Mouse (Mus musculus) midbrain, postnatal 0 days (tissue): Measurements from ENCODE around the gene Morc3. TPM values are rescaled to one million over a fixed set of nuclear protein-coding genes. Genes with fewer than 3 reads are reported as not detected.

Source experiments
- ATAC-seq: fragments of 200-750 bp; cut with Nextera tagmentation; 2 replicates; pipeline ENCODE4 v1.8.0; 2017; ENCODE audit warnings: moderate number of reproducible peaks, mild to moderate bottlenecking, moderate TSS enrichment, moderate library complexity; ENCODE audit not compliant: low FRiP score
- DNase-seq: peaks from one replicate; pipeline ENCODE4 v3.0.0-alpha.2; 2015; ENCODE audit warnings: low spot score
- H3K27ac ChIP-seq: fragments of 300-500 bp; sonication (generic); 2 replicates; pipeline ENCODE4 v1.5.1; 2014; ENCODE audit warnings: low read depth, mild to moderate bottlenecking, low read length, mixed read lengths
- H3K27me3 ChIP-seq: fragments of 300-500 bp; sonication (generic); 2 replicates; pipeline ENCODE4 v1.6.1; 2014; ENCODE audit warnings: low read length, control low read depth, mixed read lengths; ENCODE audit not compliant: insufficient read depth
- H3K36me3 ChIP-seq: fragments of 300-500 bp; sonication (generic); 2 replicates; pipeline ENCODE4 v1.6.1; 2014; ENCODE audit warnings: low read length, control low read depth, mixed read lengths; ENCODE audit not compliant: insufficient read depth
- H3K4me1 ChIP-seq: fragments of 300-500 bp; sonication (generic); 2 replicates; pipeline ENCODE4 v1.6.1; 2014; ENCODE audit warnings: mild to moderate bottlenecking, control low read depth, antibody characterized with exemption, low read length, mixed read lengths; ENCODE audit not compliant: insufficient read depth
- H3K4me2 ChIP-seq: fragments of 300-500 bp; sonication (generic); 2 replicates; pipeline ENCODE4 v1.6.1; 2014; ENCODE audit warnings: low read depth, mild to moderate bottlenecking, low read length, mixed read lengths; ENCODE audit not compliant: poor library complexity, severe bottlenecking
- H3K4me3 ChIP-seq: fragments of 300-500 bp; sonication (generic); 2 replicates; pipeline ENCODE4 v1.5.1; 2014; ENCODE audit warnings: low read depth, mild to moderate bottlenecking, low read length, moderate library complexity
- H3K9ac ChIP-seq: fragments of 300-500 bp; sonication (generic); replicated peaks from 2 replicates; pipeline ENCODE4 v1.6.1; 2014; ENCODE audit warnings: mild to moderate bottlenecking, low read length, moderate library complexity, mixed read lengths; ENCODE audit not compliant: poor library complexity, severe bottlenecking
- H3K9me3 ChIP-seq: fragments of 300-500 bp; sonication (generic); 2 replicates; pipeline ENCODE4 v1.6.1; 2016; ENCODE audit warnings: low read length, control low read depth
- CTCF ChIP-seq: IDR thresholded peaks from 2 replicates; pipeline ENCODE4 v1.5.1; 2016; ENCODE audit warnings: antibody characterized with exemption, mild to moderate bottlenecking
- WGBS: fragments of 180-500 bp; shearing (Covaris S2); extraction: QIAGEN DNeasy Blood & Tissue Kit; methylation state at CpG from one replicate; pipeline ENCODE4 v1.1.7; 2014; 5-methylcytosine and 5-hydroxymethylcytosine counted together
- polyA plus RNA-seq: library from polyadenylated mRNA; unstranded; fragments of >200 nt; fragmentation: Nextera tagmentation; extraction: Ambion mirVana; gene quantifications from 2 replicates; pipeline ENCODE4 v1.2.1, GENCODE M21; 2015
- total RNA-seq: library from RNA; depleted of rRNA; stranded (reverse); fragments of >200 nt; gene quantifications from 2 replicates; pipeline ENCODE4 v1.2.3, GENCODE M21; 2014

Gene Morc3
- total and polyA plus RNA-seq, 2 experiments from 2014 or later, result 24.4 to 31.8 TPM

GRCm38 (mm10) chr16:93792981-93793630 lies 38.8 kb upstream of the Morc3 start:
- Histone ChIP-seq H3K36me3 (peaks cover 17% of the 10 kb centered on the region), H3K4me2 (no peak overlapping the region), H3K4me1 (no peaks in the 10 kb centered on the region), H3K27me3 (no peaks in the 10 kb centered on the region), H3K27ac (no peak overlapping the region), H3K9me3 (no peaks in the 10 kb centered on the region), H3K9ac (no peak overlapping the region), H3K4me3 (no peak overlapping the region)
- TF ChIP-seq CTCF, result no peak
- 71% methylated on average over 15 of the region's 15 CpGs for WGBS
- DNase-seq, result no peak
- ATAC-seq, result no peak

- TF ChIP-seq CTCF, result no peak
- Histone ChIP-seq H3K36me3 (peaks cover 23% of the 10 kb centered on the region), H3K9ac (no peak overlapping the region), H3K4me3 (no peak overlapping the region), H3K27me3 (no peaks in the 10 kb centered on the region), H3K4me1 (no peaks in the 10 kb centered on the region), H3K27ac (no peak overlapping the region), H3K4me2 (no peak overlapping the region), H3K9me3 (no peaks in the 10 kb centered on the region)
- DNase-seq, result no peak
- 58% methylated on average over 5 of the region's 5 CpGs for WGBS
- ATAC-seq, result no peak
Measured at GRCm38 (mm10) chr16:93794845-93795244, 37.1 kb upstream of the Morc3 start.

- 94% methylated on average over 5 of the region's 5 CpGs for WGBS
- DNase-seq (no peak), ATAC-seq (no peak)
- Histone ChIP-seq H3K4me1 (no peaks in the 10 kb centered on the region), H3K9me3 (no peaks in the 10 kb centered on the region), H3K27ac (no peak overlapping the region), H3K27me3 (no peaks in the 10 kb centered on the region), H3K36me3 (peaks cover 28% of the 10 kb centered on the region), H3K9ac (no peak overlapping the region), H3K4me2 (no peak overlapping the region), H3K4me3 (no peak overlapping the region)
- TF ChIP-seq CTCF, result no peak
Measured at GRCm38 (mm10) chr16:93795391-93795790, 36.5 kb upstream of the Morc3 start.

DNA sequence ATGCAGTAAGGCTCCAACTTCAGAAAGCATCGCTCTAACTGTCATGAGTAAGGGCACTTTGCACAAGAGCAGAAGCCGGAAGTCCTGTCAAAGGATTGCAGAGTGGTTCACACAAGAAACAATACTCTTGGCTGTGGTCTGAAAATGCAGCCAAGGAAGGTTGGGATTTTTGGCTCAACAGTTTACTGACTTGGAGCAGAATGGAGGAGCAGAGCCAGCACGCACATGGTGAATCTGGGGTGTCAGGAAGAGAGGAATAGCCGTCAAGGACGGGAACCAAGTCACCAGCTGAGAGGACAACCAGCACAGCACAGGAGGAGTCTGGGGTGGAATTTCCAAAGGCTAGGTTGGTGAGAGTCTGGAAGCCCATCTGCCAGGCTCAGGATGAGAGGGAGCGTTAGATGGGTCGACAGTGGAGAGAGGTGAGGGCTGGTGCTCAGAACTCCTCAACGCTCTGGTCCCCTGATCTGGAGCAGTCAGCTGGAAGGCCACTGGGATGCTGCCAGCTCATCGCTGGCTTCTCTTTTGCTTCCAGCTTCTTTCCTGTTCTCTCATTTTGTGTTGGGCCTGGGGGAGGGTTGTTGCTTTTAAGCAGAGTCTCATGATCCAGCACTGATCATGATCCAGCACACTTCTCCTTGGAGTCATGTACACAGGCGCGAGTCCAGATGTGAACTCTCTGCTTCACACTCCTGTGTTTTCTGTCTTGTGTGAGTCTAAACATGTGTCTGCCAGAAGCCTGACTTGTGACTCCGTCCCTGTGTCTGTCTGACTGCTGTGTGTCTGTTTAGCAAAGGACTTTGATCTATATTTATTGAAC lies 34.7 kb upstream of the Morc3 start:
- H3K4me3 ChIP-seq, result no peak overlapping the region
- 77% methylated on average over 12 of the region's 12 CpGs for WGBS
- no peaks in the 10 kb centered on the region for H3K27me3 ChIP-seq
- H3K4me2 ChIP-seq, result no peak overlapping the region
- no peaks in the 10 kb centered on the region for H3K4me1 ChIP-seq
- H3K36me3 ChIP-seq, result peaks cover 35% of the 10 kb centered on the region
- no peak overlapping the region for H3K27ac ChIP-seq
- DNase-seq (peak; percentile 34), ATAC-seq (no peak)
- TF ChIP-seq CTCF, result no peak
- no peak overlapping the region for H3K9ac ChIP-seq
- no peaks in the 10 kb centered on the region for H3K9me3 ChIP-seq

DNA sequence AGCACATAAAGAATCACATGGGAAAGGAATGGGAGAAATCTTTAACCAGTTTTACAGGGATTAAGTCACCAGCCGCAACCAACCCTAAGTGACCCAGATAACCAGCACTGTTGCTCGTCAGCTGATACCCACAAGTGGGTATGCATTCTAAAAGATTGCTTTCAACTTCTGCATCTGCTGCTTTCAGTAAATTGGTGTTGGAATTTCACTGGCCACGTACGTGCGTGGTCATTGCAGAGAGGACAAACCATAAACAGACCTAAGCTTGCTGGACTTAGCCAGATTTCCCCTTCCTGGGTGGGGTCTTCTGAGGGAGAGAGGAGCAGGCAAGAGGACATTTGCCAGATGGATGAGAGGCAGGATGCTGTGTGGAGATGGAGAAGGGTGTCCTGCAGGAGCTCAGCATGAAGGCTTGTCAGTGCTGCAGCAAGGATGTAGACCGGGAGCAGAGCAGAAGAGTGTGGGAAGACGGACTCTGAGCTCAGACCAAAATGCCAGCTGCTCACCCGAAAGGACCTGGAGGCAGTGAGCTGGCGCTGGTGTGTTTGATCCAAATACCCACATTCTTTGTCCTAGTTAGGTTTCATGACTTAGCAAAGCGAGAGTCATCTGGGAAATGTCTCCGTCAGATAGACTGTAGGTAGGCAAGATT lies 34.0 kb upstream of the Morc3 start:
- Histone ChIP-seq H3K27ac (no peak overlapping the region), H3K9me3 (no peaks in the 10 kb centered on the region), H3K4me1 (no peaks in the 10 kb centered on the region), H3K4me3 (no peak overlapping the region), H3K27me3 (no peaks in the 10 kb centered on the region), H3K4me2 (no peak overlapping the region), H3K36me3 (peaks cover 29% of the 10 kb centered on the region), H3K9ac (no peak overlapping the region)
- DNase-seq (no peak), ATAC-seq (no peak)
- TF ChIP-seq CTCF, result no peak
- 84% methylated on average over 11 of the region's 11 CpGs for WGBS

GRCm38 (mm10) chr16:93798623-93799022 lies 33.3 kb upstream of the Morc3 start:
- no peak for TF ChIP-seq CTCF
- no peaks in the 10 kb centered on the region for H3K9me3 ChIP-seq
- WGBS, result 69% methylated on average over 5 of the region's 5 CpGs
- H3K4me1 ChIP-seq, result no peaks in the 10 kb centered on the region
- peaks cover 32% of the 10 kb centered on the region for H3K36me3 ChIP-seq
- no peak overlapping the region for H3K9ac ChIP-seq
- no peak overlapping the region for H3K27ac ChIP-seq
- no peak overlapping the region for H3K4me2 ChIP-seq
- no peaks in the 10 kb centered on the region for H3K27me3 ChIP-seq
- DNase-seq (no peak), ATAC-seq (no peak)
- no peak overlapping the region for H3K4me3 ChIP-seq
